Mouse (Mus musculus) T-cell, adult 2 months (primary cell): ENCODE measurements around the gene Frem1.

ENCODE experiments used
- DNase-seq: peaks from one replicate; pipeline ENCODE4 v3.0.0; 2022; ENCODE audit warnings: low spot score

Gene Frem1

GRCm38 (mm10) chr4:83051634-83052577 lies at the start of gene Frem1:
Frem1 (minus strand) TSS chr4:83052339.
- DNase-seq = no peak

DNA sequence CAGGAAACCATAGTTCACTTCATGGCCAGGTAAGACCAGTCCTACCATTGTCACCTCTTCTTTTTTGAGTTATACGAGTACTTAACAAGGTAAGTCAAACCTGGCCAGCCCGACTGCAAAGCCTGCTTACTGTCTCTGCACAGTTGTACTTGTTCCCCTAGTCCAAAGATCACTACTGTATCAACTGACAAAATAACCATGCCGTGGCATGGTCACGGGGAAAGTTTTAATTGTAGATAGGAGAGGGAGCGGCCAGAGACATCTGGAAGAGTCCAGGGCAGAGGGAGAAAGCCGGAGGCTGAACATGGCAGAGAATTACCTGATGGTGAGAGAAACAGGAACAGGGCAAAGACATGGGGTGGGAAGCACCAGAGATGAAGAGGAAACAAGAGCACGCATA lies 46.9 kb upstream of the Frem1 start:
- no peak for DNase-seq

- DNase-seq = no peak
Observed at GRCm38 (mm10) chr4:83093941-83094340, 41.8 kb upstream of the Frem1 start.

DNA sequence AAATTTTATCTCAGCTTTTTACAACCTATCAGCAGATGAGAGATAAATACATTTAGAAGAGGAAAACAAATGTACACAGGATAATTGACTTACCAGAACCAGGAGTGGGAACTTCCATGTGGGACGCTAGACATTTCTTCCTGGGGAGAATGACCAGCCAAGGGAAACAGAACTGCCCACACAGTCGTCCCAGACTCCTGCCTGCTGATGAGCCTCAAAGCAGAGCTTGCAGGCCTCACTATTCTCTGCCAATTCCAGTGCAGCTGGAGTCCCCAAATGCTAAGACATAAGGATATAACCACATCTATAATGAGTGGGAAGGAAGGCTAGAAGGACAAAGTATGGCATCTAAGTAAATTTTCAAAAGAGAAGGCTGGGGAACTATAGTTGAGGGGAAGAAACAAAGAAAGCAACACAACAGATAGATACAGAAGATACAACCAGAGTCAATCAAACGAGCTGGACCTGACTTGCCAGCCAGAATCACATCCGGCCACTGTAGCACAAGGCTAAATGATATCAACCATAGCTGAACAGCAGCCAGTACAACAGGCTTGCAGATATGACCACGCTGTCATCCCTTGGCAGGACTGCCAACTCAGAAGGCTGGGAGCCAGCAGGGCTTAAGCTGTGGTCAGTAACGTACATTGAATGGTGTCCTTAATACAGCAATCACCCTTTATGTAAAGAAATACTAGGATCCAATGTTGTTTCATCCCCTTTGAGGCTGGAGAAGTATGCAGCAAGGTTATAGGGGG lies 38.7 kb upstream of the Frem1 start:
- DNase-seq = no peak

DNA sequence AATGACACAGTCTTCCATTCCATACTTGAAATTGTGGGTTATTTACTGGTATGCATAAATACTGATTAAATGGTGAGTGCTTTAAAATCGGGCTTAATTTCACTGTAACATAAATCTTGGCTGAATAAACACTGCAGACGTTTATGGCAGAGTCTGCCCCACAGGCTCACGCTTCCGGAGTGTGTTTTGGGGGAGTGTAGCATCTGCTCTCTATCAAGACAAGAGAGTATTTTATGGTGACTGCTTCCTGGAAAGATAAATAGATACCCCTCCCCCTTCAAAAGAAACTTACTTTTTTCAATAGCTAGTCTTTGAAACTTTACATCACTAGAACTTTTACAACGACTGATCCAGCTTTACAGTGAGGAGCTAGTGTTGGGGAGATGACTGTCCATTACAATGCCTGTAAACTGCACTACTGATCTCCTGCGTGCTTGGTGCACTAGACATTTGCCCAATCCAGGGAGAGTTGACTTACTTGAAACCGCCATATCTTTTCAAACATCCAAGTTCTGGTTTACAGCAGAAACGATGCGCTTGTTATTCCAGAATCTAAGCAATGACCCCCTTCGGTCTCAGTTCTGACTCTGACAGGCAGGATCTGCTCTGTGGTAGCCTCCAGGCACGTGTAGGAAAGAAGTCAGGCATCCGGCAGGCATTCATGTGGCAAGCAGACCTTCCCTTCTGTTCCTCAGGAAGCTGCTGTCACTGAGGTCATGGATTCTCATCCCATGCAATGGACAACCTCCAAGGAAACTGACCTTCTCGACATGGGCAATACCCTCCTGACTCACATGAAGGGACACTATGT lies 28.4 kb upstream of the Frem1 start:
- no peak for DNase-seq

DNA sequence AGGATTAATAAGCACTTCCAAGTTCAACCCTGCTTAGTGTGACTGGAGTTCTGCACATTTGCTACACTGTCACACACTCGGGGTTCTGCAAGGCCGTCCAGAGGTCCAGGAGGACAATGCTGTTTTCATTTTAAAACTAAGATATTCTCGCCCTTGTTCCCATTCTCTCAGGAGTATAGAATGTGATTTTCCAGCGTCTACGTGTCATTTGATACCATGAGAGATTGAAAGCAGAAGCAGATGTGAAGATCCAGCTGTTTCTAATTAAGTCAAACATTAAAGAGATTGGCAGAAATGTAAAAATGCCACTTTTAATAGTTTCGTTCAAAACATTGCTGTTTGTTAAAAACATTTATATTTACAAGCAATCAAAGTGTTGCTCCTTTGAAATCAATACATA lies 12.1 kb upstream of the Frem1 start:
- no peak for DNase-seq

GRCm38 (mm10) chr4:83061564-83061963 lies 9.4 kb upstream of the Frem1 start:
- no peak for DNase-seq

DNA sequence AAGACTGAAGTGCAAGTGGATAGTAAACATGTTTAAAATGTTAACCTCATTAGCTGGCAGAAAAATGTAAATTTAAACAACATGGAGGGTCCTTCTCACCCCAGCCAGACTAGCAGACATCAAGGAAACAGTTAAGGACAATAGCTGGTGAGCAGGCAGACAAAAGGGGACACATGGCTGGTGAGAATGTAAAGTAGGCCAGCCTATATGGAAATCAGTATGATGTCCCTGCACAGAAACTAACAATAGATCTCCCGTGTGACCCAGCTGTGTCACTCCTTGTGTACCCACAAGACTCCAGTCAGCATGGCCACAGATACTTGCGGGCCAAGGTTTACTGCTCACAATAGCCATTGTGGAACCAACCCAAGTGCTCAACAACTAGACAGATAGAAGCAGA lies 6.5 kb upstream of the Frem1 start:
- no peak for DNase-seq

- DNase-seq = no peak
Observed at GRCm38 (mm10) chr4:83058182-83058581, 6.0 kb upstream of the Frem1 start.

DNA sequence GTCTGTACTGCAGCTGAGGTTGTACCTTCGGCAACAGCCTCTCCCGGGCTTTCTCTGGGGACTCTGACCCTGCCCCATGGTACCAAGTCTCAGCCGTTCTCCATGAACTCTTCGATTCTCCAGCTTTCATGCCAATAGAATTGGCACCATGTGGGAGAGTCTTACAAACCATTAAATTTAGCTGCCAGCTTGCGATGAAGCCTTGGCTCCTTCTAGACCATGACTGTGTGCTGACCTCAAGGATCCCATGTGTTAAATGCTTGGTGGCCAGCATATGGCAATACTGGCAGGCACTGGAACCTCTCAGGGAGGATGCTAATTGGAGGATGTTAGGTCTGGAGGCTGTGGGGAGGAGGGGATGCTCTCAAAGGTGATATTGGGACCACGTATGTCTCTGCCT lies 4.4 kb upstream of the Frem1 start:
- DNase-seq = no peak

DNA sequence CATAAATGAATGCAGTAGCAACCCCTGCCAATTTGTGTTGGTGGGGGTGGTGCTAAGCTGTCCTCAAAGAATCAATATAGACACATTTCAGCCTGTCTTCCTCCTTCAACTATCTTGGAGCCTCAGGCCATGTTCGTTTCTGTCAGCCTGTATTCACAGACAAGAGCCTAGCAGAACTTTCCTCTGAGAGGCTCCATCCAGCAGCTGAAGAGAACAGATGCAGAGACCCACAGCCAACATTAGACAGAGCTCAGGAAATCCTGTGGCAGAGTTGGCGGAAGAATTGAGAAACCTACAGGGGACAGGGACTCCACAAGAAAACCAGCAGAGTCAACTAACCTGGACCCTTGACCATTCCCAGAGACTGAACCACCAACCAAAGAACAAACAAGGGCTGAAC lies 3.3 kb upstream of the Frem1 start:
- no peak for DNase-seq

DNA sequence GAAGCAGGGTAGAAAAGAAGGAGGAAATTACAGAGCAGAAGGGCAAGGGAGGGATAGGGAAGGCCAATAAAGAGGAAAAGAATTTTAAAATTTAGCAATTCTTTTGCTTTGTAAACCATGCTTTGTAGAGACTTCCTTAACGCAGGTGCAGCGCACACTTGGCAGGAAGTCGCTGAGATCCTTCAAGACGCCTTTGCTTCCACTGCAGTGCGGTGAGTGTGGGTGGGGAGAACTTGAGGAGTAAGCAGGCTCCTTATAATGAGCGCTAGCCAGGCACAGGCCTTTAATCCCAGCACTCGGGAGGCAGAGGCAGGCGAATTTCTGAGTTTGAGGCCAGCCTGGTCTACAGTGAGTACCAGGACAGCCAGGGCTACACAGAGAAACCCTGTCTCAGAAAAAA lies 1.1 kb upstream of the Frem1 start:
- DNase-seq = no peak

- no peak for DNase-seq
Observed at GRCm38 (mm10) chr4:83051176-83051575, 963 bp downstream of the Frem1 start.

GRCm38 (mm10) chr4:83050151-83050796 lies 1.9 kb downstream of the Frem1 start:
- DNase-seq = no peak

DNA sequence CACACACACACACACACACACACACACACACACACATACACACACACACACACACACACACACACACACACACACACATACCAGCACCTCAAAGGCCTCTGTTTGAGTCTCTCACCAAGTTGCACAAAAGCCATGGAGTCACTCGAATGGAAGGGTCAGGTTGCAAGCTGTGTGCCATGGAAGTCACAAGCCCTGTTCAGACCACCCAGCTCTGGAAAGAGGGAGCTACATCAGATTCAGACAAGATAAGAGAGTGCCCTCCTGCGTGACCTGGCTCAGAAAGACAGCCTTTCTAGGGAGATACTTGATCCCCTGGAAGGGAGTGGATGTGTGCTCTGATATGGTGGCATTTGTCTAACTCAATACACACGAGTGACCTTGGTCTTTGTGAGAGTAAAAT lies 2.9 kb downstream of the Frem1 start:
- DNase-seq = no peak

GRCm38 (mm10) chr4:83048561-83048960 lies 3.6 kb downstream of the Frem1 start:
- DNase-seq = no peak

GRCm38 (mm10) chr4:83046806-83047205 lies 5.3 kb downstream of the Frem1 start:
- no peak for DNase-seq

- DNase-seq = no peak
Observed at GRCm38 (mm10) chr4:83046069-83046468, 6.1 kb downstream of the Frem1 start.

DNA sequence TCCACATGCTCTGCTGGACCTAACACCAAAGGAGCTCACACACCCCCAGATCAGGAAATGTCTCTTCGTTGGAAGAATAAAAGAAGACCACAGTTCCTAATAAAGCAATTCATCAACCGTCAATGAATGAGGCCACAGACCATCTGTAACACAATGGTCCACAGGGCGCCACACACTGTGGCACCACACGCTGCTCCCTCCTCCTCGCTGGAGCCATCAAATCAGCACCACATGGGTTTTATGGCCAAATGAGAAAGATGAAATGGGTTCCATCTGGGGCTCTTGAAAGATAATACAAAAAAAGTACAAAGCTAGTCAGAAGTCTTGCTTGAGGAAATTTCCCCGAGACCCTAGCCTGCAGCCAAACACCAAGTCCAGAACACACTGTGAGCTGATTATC lies 6.9 kb downstream of the Frem1 start:
- DNase-seq = no peak

- no peak for DNase-seq
Observed at GRCm38 (mm10) chr4:83040780-83041179, 11.4 kb downstream of the Frem1 start.

GRCm38 (mm10) chr4:83032780-83033179 lies 19.4 kb downstream of the Frem1 start:
- DNase-seq = no peak

GRCm38 (mm10) chr4:83031591-83031990 lies 20.5 kb downstream of the Frem1 start:
- DNase-seq = no peak
